Mouse (Mus musculus) testis, postnatal 10 days (tissue): ENCODE results near the gene Cyth3.

ENCODE experiments used
- DNase-seq: peaks from one replicate; pipeline ENCODE4 v3.0.0; 2021; ENCODE audit warnings: low spot score

Cyth3 gene

DNA sequence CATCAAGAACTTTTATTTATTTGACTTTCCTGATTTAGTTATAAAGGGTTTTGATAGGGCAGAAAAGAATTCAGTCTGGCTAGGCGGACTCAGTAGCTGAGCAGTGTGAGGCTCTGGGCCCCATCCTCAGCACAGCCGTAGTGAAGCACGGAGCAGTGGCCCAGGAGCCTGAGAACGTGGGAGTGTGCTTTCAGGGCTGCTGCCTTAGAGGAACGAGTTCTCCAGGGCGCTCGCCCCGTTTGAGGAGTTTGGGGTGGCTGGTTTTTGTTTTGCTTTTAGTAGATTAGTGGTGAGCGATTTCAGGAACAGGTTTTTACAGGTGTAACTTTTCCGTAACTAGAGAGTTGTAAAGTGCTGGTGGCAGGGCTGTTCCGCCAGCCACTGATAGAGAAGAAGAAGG, 13.1 kb downstream of the Cyth3 start:
- DNase-seq = no peak

GRCm38 (mm10) chr5:143636173-143636572, 13.9 kb downstream of the Cyth3 start:
- DNase-seq = no peak

DNA sequence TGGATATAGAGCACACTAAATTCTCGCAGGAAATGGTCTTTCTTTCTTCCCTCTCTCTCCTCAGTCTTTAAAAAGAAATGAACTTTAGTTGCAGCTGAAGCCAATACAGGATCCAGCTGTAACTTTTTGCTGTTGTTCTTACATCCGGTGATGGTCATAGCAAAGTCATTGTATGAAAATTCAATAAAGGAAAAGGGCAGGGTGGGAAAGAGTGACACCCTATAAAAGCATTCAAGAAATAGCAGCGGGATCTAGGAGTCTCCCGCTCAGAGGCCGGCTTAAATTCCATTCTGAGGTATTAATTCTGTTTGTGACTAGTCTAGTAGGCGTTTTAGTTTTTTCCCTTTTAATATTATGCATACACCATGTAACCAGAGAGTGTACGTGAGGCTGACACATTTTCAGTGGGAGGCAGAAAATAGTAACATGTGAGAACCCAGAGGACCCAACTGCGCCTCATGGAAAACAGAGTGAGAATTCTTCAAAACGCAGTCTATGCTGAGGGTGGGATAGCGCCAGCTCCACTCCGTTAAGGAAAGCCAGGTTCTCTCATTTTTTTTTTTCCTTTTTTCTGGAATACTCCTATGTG, 15.7 kb downstream of the Cyth3 start:
- no peak for DNase-seq

DNA sequence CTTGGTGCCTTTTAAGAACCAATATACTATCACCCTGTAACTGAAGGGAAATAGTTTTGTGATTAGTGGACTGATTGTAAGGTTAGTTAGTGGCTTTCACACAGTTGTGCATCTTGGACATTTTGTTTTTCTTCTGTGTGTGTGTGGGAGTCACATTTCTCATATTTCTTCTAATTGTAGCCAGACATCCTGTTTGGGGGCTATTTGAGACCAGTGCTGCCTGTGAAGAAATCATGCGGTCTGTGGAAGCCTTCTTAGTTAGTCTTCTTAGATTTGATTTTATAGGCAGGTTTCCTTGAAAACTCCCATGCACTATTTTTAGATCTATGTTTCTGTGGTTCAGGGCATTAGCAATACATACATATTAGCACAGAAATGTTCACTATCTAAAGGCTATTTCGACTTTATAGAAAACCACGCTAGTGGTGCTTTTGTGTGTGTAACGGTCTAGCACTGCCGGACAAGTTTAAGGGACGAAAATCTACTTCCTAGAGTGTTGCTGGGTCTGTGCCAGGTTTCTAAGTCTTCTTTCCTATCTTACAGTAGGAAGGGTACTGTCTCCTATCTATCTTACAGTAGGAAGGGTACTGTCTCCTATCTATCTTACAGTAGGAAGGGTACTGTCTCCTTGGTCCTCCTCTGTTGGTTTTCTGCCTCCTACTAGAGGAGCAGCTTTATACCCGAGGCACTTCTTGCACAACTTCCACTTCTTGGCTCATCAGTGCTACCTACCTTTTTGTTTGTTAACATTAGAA, 16.4 kb downstream of the Cyth3 start:
- no peak for DNase-seq

GRCm38 (mm10) chr5:143639329-143639728, 17.1 kb downstream of the Cyth3 start:
- no peak for DNase-seq

GRCm38 (mm10) chr5:143639810-143640209, 17.6 kb downstream of the Cyth3 start:
- no peak for DNase-seq

DNA sequence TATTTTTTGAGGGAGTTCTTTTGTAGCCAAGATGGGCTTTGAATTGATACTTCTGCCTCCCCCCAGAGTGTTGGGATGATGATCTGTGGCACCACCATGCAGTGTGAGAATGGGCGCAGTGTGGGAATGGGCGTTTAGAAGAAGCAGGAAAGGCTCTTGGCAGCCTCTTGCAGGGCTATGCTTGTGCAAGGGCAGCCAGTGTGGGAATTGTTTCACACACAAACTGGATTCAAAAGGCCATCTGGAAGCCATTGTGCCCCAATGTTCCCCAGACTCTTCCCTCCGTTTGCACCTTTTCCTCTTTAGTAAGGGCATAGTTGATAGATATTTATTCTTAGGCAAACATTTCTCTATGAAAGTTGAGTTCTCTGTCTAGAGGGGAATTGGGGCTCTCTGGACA, 19.3 kb downstream of the Cyth3 start:
- DNase-seq = no peak

DNA sequence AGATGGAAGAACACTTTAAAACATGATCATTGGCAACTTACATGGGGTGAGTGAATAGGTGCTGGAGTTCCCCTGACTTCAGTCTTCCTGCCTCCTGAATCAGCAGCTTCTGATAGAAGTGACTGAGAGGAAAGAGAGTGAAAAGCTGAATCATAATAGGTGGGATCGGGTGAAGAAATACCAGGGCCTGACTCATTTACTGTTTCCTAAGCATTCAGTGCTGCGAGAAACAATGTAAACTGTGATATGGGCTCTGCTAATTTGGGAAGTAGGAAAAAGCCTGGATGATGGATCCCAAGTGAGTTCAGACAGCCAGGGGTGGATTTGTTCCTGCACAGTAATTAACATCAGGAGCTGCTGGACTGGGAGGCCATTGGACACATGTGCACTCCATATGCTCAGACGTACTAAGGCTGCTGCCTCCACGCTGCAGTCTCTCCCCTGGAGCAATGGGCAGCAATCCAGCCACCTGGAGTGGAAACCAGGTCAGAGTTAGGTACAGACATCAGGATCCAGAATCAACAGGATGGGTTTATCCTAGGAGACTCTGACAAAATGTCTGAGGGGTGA, 20.1 kb downstream of the Cyth3 start:
- no peak for DNase-seq

- DNase-seq = no peak
Measured at GRCm38 (mm10) chr5:143645976-143646375, 23.7 kb downstream of the Cyth3 start.

DNA sequence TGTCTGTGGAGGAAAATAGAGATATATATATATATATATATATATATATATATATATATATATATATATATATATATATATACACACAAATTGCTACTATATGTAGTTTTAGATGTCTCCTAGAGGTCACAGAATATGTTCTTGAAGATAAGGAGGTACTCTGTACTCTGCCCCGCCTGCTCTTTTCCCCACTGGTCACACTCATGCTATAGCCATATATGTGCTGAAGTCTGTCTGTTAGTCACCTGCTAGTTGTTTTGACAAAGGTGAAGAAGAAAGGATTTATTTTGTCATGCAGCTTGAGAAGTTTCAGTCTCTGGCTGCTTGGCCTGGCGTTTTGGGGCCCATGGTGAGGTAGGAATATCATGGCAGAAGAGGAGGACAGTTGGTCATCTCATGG, 25.2 kb downstream of the Cyth3 start:
- no peak for DNase-seq

- DNase-seq = no peak
Measured at GRCm38 (mm10) chr5:143648058-143648457, 25.8 kb downstream of the Cyth3 start.

DNA sequence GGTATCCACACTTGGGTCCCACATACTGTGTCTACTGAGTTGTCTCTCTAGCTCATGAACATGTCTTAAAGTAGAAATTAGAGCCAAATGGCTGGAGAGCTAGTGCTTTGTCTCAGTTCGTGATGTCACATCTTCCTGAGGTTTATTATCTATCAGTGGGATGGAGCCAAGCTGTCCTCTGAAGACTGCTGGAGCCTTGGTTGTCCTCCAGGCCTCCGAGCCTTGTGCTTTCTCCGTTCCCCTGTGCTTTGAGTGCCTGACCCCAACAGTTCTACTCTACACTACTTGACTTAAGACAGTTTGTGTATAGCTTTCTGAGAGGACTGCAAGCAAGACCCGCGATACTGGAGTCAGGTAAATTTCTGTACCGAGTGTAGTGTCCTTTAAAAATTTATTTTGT, 26.9 kb downstream of the Cyth3 start:
- no peak for DNase-seq

DNA sequence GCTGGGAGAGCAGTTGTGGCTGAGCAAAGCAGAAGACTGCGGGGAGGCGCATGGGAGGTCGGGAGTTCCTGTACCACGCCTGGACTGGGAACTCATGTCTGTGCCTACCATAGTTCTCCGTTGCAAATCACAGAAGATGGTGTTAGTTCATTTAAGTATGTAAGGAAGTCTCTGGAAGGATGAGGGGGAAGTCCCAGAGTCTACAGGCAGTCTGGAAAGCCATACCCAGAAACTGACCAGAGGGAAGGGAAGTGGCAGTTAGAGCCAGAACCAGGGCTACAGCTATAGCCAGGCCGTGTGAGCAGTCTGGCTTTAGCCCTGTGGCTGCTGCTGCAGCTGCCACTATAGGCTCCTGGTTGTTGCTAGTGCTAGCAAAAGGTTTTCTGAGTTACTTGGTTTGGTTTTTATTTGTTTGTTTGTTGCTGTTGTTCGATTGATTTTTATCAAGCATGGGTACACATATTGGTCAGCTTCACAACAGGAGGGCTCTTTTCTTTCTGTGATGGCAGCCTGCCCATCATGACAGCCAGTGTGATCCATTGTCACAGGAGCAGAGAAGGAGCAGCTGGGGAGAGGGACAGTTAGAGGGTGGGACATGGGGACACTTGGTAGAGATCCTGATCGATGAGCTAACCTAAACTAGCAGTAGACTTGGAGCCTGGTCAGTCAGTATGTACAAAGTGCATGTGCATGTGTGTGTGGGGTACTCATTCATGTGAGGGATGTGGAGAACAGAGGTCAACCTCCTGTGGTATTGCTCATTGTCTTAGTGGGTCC, 29.8 kb downstream of the Cyth3 start:
- DNase-seq = no peak

GRCm38 (mm10) chr5:143653497-143653896, 31.2 kb downstream of the Cyth3 start:
- DNase-seq = no peak

DNA sequence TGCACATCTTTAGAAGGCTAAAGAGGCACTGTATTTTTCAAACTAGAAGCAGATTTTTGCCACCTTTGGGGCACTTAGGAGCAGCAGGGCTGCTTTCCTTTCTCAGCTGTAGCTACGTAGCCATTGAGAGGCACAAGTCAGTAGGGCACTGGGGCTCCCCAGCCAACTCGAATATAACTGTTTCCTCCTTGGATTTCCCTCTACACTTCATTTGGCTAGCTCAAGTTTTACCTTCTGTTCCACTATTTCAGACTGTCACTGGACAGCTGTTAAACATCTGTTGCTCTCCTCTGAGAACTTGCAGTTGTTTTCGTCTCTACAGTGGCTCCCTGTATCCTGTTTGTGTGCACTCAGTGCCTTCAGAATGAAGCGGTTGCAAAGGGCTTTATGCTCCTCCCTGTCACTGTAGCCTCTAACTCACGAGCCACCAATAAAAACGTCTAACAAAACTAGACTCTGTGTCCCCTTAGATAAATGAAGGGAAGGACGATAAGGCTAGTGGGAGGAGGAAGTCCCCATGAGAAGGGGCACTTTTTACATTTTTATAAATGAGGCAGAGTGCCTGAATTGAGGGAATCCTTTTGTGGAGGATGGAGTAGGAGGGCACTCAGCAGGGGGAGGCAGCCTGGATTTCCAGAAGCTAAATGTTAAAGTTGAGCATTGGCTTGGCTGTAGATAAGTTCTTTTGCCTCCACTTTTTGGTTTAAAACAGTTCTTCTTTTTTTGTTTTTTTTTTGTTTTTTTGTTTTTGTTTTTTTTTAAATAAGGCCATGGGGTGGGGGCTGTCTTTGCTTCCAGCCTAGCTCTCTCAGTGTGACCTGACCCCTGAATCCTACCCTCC, 32.6 kb downstream of the Cyth3 start:
- DNase-seq = no peak

DNA sequence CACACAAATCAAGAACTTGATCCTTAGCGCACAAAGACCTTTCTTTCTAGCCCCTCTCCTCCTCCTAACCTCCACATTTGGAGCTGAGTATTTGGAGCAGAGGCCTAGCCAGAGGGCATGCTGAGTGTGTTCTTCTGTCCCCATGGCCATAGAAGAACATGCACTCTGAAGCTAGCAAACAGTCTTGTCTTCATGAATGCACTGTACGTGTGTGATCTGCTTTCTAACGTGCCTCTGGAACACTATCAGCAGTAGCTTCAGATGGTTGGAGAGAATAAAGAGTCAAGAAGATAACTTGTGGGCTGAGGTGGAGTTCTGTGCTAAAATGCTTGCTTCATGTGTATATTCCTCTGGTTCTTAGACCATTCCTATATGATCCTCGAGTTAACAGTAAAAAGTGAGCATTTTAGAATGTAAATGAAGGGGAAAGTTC, 33.3 kb downstream of the Cyth3 start:
- DNase-seq = no peak

DNA sequence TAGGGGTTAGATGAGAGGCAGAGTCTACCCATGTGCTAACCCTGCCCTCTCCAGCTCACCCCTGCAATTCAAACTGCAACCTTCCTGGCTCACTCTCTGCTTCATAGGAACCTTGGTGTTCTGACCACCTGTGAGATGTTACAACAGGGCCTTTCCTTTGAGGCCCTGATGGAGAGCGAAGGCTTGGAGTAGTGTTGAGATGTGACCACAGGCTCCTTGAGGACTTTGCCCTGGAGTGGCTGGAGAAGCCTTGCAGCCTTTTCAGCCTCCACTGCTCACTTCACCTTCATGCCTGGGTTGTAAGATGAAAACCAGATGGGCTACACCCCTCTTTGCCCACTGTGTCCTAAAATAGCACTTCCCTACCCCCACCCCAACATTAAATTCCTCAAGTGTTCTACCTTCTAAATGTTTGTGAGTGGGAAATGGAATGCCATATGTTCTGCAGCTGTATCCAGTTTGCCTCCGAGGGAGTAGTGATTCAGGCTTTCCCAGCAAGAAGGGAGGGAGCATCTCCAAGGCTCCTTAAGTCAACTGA, 34.5 kb downstream of the Cyth3 start:
- no peak for DNase-seq

DNA sequence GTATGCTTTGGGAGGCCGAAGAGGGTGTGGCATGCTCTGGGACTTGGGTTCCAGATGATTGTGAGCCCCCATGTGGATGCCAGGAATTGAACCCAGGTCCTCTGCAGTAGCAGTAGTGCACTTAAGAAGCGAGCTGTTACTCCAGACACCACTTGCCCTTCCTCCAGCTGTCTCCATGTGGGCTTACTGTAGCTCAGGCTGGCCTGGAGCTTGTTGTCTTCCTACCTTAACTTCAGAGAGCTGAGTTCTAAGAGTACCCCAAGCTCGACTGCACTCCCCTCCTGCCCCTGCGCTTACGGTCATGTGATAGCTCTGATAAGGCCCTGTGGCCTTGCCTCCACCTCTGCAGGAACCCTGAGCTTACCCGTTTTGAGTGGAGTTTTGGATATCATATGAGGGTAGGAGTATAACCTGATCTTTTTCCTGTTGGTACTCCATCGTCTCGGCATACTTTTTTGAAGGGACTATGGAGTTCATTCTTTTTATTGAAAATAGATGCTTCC, 36.8 kb downstream of the Cyth3 start:
- DNase-seq = no peak

GRCm38 (mm10) chr5:143663074-143663687, 40.9 kb downstream of the Cyth3 start:
- DNase-seq = no peak

GRCm38 (mm10) chr5:143665561-143665960, 43.3 kb downstream of the Cyth3 start:
- DNase-seq = no peak

- DNase-seq = no peak
Measured at GRCm38 (mm10) chr5:143666015-143666414, 43.8 kb downstream of the Cyth3 start.
